Mouse (Mus musculus) liver, adult (tissue): ENCODE measurements around the gene Itgb1bp1.

Experiments
- GATA4 ChIP-seq: IDR thresholded peaks from 2 replicates; pipeline ENCODE4 v1.6.1; 2014; ENCODE audit warnings: mild to moderate bottlenecking, low read length; ENCODE audit not compliant: insufficient replicate concordance

The Itgb1bp1 gene

DNA sequence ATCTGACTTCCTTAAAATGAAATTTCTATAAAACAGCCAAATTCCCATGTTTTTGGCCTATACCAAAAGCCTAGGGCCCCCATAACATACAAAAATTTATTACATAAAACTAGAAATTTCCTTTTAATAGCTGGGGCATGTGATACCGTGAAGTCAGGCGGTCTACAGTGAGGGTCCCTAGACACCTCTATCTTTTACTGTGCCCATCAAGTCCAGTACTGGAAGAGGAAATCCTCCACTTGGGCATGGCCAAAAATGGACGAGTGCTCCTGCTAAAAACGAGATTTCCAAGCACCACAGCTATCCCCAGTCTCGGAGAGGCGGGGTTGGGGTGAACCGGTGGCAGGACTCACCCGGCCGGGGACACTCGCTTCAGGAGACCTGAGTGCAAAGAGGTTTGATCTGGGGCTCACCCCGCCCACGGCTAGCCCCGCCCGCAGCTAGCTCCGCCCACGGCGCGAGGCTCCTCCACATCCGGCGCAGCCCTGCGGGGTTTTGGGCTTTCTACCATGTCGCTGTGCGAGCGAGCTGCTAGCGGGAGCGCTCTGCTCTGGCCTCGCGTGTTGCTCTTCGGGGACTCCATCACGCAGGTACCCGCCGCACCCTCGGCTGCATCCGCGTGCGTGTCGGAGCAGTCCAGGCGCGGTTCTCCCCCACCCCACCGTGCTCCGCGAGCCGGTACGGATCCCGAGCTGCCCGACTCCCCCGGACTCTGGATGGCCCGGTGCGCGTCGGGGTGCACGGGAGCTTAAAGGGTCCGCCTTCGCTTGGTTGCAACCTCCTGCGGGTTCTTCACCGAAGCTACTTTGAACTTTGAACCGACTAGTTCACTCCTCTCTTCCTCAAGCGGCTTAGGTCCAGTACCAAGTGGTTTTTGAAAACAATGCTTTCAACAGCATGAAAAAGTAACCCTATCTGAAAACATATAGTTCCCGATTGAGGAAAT lies 30.1 kb upstream of the Itgb1bp1 start, which contains the start of gene Iah1:
TSS of gene Iah1 (plus strand) at position 467 of the 946 bp plus-strand sequence.
- no peak for TF ChIP-seq GATA4

GRCm38 (mm10) chr12:21312201-21312600 lies 26.1 kb upstream of the Itgb1bp1 start:
- no peak for TF ChIP-seq GATA4

GRCm38 (mm10) chr12:21306721-21307120 lies 20.6 kb upstream of the Itgb1bp1 start:
- no peak for TF ChIP-seq GATA4

DNA sequence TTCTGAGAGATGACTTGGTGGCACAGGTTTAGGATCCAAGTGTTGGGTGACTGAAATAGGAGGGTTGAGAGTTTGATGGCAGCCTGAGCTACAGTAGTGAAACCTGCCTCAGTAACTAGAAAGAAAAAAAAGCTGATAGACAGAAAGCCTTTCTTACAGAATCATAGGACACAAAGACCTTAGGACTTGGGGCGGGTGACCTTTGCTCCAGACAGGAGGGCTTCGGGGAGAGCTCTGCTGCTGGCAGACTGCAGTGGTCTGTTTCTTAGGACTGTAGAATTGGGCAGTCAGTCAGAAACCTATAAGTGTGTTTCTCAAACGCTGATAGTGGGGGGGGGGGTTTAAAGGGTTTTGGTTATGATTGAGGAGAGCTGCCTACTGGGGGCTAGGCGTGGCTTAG lies 19.7 kb upstream of the Itgb1bp1 start:
- no peak for TF ChIP-seq GATA4

DNA sequence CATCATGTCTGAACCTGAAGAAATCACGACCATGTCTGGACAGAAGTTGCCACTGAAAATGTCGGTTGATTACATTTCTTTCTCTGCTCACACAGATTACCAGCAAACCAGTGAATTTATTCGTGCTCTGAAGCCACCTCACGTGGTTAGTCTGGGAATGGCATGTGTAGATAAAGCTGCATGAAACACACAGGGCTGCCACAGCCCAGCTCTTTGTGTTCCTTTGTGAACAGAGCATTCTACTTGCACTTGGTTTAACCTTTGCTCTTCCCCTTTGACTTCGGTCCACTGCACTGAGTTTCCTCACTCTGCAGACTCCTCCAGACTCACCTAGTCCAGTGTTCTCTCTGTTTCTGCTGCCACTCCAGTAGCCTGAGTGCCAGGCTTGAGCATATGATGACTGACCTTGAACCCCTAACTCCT lies 16.3 kb upstream of the Itgb1bp1 start:
- no peak for TF ChIP-seq GATA4

- no peak for TF ChIP-seq GATA4
Observed at GRCm38 (mm10) chr12:21301932-21302331, 15.8 kb upstream of the Itgb1bp1 start.

DNA sequence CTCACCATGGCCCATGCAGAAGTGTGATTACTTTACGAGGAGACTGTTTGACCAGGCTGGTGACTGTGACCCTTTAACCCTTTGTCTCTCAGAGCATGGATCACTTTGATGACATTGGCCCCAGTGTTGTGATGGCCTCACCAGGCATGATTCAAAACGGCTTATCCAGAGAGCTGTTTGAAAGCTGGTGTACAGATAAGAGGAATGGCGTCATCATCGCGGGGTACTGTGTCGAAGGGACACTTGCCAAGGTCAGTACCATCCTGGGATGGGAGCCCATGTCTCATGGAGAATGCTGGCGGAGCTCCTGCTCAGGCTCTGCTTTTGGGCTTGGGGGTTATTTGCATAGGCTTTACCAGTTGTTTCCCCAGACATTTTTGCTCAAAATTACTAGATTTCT lies 15.2 kb upstream of the Itgb1bp1 start:
- peak; percentile 90; the same call in 1 of the 2 replicates for TF ChIP-seq GATA4

- no peak for TF ChIP-seq GATA4
Observed at GRCm38 (mm10) chr12:21298856-21299255, 12.8 kb upstream of the Itgb1bp1 start.

- no peak for TF ChIP-seq GATA4
Observed at GRCm38 (mm10) chr12:21289651-21290050, 3.6 kb upstream of the Itgb1bp1 start.

DNA sequence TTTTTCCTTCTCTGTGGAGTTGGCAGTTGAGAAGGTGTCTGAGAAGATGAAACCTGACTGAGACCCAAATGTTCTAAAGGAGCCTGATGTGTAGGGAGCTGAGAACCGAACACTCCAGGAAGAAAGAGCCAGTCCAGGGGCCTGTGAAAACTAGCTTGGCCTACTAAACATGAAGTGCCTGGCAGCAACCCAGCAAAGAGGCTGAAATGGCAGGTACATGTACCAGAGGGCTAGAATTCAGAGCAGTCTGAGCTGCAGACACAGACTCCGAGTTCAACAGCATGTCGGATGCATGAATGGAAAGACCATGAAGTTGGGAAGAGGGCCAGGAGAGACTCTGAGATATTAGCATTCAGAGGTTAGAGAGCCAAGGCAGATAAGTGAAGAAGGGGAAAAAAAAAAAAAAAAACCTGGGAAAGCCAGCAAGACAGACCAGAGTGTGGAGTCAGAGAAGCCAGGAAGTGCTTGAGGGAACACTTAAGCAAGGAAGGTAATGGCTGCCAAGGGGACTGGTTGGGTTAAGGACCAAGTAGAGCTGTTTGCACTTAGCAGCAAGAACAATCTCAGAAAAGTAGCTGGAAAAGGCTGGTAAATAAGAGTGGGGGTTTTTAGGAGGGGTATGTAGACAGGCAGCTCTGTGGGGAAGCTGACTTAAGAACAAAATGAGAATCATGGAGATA lies 2.8 kb upstream of the Itgb1bp1 start:
- TF ChIP-seq GATA4: no peak

GRCm38 (mm10) chr12:21286712-21287650 lies 897 bp upstream of the Itgb1bp1 start:
- no peak for TF ChIP-seq GATA4

DNA sequence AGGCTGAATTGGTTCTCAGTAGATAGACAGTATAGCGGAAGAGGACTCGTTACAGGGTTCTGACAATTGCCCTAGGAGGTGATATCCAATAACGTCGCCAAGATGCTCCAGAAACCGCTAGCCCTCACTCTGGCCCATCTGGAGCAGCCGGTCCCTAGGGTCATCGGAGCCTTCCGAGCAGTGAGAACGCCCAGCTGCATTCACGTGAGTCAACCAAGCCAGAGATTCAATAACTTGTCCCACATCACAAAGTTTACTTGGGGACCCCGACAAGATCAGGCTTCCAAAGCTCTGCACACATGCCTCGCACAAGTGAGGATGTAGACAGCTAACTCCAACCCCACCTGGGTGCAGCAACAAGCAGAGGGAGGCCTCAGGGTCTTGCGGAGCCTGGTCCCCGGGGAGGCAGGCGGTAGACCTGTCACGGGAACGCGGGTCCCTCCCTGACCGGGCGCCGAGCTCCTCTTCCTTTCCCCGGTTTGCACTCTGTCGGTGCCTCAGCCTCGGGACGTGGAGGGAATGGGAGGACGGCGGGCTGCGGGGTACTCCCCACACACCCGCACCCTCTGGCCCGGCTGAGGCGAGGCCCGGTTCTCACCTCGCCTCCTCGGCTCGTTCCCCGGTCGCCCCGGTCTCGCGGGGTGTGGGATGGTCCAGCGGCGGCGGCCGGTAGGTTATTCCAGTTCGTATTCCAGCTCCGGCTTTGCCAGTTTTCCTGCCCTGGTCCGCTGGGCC lies 409 bp downstream of the Itgb1bp1 start:
- no peak for TF ChIP-seq GATA4

DNA sequence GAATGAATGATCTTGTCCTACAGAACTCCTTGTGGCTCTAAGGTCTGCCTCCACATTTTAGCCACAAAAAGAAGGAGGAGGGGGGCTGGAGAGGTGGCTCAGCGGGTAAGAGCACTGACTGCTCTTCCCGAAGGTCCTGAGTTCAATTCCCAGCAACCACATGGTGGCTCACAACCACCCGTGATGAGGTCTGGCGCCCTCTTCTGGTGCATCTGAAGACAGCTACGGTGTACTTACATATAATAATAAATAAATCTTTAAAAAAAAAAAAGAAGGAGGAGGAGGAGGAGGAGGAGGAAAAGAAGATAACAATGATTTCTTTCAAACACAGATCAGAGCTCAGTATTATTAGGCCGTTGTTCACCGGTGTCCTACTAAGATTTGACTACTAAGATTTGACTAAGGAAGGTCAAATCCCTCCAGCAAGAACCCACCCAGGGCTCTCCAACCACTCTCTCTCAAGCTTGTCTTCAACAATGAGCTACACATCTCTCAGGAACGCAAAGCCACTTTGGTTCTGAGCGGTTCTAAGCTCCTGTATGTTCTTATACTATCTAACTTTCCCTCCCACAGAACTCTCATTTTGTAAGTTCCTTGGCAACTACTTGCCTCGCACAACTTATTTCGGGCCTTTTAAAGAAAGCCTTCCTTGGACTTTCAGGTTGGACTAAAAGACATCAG lies 1.2 kb downstream of the Itgb1bp1 start, which contains the start of gene Cpsf3:
TSS of gene Cpsf3 (plus strand) at position 631 of the 681 bp plus-strand sequence.
- no peak for TF ChIP-seq GATA4
